Mouse (Mus musculus): Measurements from ENCODE around the gene Ap1s3. TPM values are rescaled to one million over a fixed set of nuclear protein-coding genes. Genes with fewer than 3 reads are reported as not detected.
"Not testable (repeated sequence)": the region's sequence is repeated elsewhere in the genome, so short reads cannot be mapped to it uniquely, and the experiment has no call there.

The Ap1s3 gene
- total RNA-seq, 4 experiments from 2014 or later, result not detected

DNA sequence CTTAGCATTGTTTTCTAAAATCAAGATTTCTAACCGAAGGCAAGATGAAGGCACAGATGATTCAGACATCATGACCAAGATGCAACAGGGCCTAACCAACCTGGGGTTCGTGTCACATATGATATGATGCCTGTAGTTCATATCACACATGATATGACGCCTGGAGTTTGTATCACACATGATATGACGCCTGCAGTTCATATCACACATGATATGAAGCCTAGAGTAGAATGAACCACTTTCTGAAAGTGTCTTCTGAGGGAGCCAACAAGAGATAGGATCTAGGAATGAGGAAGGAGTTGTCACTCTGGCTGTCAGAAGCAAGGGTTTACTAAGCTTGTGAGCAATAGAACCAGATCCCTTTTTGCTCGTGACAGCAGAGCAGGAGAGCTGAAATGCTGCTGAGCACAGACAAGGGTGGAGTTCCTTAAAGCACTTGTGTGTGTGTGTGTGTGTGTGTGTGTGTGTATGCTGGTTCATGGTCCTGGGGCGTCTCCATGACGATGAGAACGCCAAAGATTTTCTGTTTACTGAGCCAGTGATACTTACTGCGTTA is 2.3 kb downstream of the Ap1s3 start:
- no peak for DNase-seq (ENCODE audit: low spot score in 2 of 2)

- DNase-seq (ENCODE audit: low spot score in 2 of 2), result no peak
These were observed 6.9 kb downstream of the Ap1s3 start for GRCm38 (mm10) chr1:79664911-79665310.

DNA sequence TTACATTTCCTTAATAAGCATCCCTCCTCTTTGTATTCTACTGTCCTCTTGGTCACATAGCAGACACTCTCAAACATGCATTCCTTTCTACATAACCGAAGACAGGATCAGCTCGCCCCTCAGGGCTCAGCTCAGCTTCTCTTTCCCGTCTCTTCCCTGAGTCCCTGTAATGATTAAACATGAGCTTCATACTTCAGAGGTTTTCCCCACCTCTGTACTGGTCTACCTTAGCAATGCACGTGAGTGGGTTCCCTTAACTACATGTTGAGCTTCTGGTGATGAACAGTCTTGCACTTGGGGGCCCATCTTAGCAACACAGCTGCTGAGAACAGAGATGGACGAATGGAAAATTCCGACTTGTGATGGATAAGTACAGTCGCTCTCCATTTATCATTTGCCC is 12.2 kb downstream of the Ap1s3 start:
- DNase-seq (ENCODE audit: low spot score in 2 of 2), result no peak

GRCm38 (mm10) chr1:79657411-79657810 is 14.4 kb downstream of the Ap1s3 start:
- DNase-seq (ENCODE audit: low spot score in 2 of 2), result no peak

GRCm38 (mm10) chr1:79655819-79656555 is 15.8 kb downstream of the Ap1s3 start:
- no peak for DNase-seq (ENCODE audit: low spot score in 2 of 2)

DNA sequence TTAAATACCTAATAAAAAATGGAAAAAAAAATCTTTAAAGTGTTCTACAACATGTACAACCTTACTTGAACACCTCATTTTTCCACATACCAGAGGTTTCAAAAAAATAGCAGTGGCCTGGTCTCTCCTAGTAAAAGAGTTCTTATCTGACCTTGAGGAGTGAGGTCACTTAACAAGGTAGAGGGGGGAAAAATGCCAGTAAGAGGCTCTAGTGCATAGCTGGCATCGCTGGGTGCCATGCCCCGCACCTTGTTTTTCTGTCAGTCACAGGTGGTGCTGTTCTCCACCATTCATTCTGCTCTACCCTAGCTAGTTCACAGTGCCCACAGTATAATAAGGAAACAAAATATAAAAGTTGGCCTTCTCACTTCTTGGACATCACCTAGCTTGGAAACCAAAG is 16.8 kb downstream of the Ap1s3 start:
- no peak for DNase-seq (ENCODE audit: low spot score in 2 of 2)

DNA sequence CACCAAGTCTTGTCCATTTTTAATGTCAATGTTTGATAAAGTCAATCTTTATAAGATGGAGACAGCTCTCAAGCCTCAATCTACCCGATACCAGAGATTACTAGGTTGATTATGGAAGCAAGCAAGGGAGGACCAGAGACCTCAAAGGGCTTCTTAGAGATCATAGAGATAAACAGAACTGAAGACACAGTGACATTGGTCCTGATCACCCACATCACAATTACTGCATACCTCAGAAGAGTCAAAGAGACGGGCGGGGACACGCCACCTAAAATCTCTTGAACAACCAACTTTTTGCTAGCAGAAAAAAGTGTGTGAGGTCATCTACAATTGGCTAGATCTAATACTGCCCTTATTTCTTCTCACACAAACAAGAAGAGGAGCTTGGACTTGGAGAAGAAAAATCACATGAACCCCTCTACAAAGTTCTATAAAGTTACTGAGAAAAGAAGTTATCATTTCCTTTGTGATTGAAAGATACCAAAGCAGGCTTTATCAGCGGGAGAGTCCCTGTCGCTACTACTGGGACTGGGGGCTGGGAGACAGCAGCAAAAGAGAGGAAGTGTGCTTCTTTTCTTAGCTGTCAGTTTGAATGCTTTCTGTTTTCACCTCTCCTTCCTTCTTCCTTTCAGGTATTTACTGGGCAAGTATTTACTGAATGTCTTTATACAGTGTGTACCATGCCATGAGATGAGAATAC is 28.2 kb downstream of the Ap1s3 start:
- no peak for DNase-seq (ENCODE audit: low spot score in 2 of 2)

DNA sequence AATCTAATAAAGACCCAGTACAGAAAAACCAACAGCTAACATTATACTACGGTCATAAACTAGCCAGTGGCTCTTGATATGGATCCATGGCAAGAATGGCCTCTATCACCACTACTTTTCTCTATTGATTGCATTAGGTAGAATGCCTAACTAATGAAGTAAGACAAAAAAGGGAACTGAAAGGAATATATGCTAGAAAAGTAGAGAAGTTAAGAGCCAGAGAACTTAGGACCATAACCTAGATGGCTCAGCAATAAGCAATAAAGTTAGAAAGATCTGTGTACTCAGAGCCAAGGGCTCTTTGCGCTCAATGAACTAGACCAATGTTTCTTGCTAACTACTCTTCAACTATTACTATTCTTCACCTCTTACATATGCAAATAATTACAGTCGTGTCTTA is 29.1 kb downstream of the Ap1s3 start:
- DNase-seq (ENCODE audit: low spot score in 2 of 2), result no peak

DNA sequence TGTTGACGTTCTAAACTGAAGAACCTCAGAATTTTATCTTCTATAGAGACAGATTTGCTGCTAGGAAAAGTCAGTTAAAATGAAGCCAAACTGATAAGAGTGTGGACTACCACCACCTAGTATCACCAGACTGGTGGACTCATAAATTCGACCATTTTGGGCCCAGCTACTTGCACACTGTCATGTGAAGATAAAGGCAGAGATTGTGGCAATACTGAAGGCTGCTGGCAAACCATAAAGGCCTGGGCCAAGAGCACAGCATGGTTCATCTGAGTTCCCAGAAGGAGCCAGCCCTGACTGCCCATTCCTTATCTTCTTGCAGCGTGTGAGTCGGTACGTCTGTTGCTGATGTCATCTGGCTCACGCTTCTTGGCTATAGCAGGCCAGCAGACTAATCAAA is 30.4 kb downstream of the Ap1s3 start:
- DNase-seq (ENCODE audit: low spot score in 2 of 2), result no peak

DNA sequence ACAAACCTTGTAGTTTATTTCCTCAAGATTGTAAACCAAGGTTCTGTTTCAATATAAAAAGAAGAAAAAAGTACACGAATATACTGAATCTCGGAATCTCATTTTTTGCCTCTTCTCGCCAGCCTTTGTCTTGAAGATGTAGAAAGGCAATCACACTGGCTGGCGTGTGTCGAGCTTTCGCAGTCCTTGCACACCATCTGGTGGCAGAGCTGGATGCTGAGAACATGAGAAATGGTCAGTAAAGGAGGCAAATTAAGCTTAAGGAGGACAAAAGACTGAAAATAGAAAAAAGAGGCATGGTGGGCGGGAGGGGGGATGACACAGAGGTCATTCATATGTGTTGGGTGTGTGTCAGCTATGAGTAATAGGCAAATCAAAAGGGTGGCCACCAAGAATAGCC is 31.6 kb downstream of the Ap1s3 start:
- no peak for DNase-seq (ENCODE audit: low spot score in 2 of 2)

DNA sequence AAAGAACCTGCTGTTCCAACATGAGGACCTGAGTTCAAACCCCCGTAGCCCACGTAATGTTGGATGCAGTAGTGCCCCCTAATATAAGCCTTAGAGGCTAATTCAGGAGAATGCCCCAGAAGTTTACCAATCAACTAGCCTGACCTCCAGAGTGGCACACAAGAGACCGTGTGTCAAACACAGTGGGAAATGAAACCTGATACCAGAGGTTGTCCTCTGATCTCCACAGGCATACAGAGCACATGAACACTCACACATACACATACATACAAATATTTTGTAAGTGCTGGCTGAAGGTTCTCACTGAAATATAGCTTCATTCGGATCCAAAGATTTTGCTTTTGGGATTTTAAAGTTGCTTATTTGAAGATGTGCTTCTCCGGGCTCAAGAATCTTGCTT is 32.1 kb downstream of the Ap1s3 start:
- no peak for DNase-seq (ENCODE audit: low spot score in 2 of 2)

GRCm38 (mm10) chr1:79639107-79639506 is 32.7 kb downstream of the Ap1s3 start:
- no peak for DNase-seq (ENCODE audit: low spot score in 2 of 2)

GRCm38 (mm10) chr1:79637768-79638167 is 34.0 kb downstream of the Ap1s3 start:
- no peak for DNase-seq (ENCODE audit: low spot score in 2 of 2)

DNA sequence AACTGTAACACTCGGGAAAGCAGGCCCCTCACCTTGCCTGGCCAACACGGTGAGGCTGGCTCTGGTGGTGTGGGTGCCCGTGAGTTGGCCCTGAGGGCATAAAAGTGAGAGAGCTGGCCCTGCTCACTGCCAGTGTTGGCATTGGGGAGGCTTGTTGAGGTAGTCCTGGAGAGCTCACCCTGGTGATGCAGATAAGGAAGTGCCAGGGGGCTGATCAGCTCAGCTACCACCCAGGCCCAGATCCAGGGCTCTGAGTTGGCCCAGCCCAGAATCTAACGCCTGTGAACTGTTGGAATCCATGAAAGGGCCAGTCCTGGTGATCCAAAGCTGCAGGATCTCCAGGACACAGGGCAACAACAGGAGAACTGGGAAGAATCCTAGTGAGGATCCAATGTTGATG is 40.3 kb downstream of the Ap1s3 start:
- no peak for DNase-seq (ENCODE audit: low spot score in 2 of 2)

GRCm38 (mm10) chr1:79629726-79630125 is 42.0 kb downstream of the Ap1s3 start:
- DNase-seq (ENCODE audit: low spot score in 2 of 2), result no peak

DNA sequence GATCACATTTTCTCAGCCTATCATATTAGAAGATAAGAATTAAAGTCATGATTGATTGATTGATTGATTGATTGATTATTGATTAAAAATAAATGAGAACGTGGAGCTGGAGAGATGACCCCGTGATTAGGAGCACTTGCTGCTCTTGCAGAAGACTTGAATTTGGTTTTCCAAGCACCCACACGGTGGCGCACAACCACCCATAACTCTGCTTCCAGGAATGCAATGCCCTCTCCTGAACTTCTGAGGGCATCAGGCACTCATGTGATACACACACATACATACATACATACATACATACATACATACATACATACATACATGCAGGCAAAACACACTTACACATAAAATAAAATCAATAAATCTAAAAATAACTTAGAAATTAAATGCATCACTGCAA is 45.6 kb downstream of the Ap1s3 start:
- no peak for DNase-seq (ENCODE audit: low spot score in 2 of 2)

DNA sequence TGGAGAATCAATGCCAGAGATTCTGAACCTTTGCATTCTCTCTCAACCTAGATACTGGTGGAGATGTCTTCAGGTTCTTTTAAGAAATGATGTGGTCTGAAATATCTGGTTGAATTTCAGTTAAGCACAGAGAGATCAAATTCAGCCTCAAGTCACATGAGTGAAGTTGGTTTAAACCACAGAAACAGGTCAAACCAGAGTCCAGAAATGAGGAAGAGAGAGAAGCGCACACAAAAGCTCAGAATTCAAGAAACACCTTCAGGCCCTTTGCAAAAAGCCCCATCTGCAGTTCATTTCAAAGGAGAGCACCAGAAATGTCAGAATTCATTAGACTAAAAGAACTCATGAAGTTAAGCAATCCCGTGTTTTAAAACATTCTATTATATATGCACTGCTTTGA is 52.3 kb downstream of the Ap1s3 start:
- no peak for DNase-seq (ENCODE audit: low spot score in 2 of 2)

GRCm38 (mm10) chr1:79616492-79616891 is 55.3 kb downstream of the Ap1s3 start:
- DNase-seq (ENCODE audit: low spot score in 2 of 2), result no peak

DNA sequence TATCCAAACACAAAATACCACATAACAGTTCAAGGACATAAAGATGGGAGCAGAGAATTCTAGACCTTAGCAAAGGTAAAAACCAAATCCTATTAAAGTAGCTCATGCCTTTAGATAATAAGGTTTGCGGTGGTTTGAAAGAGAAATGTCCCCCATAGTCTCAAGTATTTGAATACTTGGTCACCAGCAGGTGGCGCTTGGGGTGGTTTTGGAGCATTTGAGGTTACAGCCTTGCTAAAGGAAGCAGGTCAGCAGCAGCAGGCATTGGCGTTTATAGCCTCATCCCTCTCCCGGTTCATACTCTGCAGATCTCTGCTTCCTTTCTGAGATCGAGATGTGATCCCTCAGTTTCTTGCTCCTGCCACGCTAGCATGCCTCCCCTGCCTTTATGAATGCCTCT is 57.3 kb downstream of the Ap1s3 start:
- DNase-seq (ENCODE audit: low spot score in 2 of 2), result no peak

GRCm38 (mm10) chr1:79611271-79611670 is 60.5 kb downstream of the Ap1s3 start:
- DNase-seq (ENCODE audit: low spot score in 2 of 2), result not testable (repeated sequence)

DNA sequence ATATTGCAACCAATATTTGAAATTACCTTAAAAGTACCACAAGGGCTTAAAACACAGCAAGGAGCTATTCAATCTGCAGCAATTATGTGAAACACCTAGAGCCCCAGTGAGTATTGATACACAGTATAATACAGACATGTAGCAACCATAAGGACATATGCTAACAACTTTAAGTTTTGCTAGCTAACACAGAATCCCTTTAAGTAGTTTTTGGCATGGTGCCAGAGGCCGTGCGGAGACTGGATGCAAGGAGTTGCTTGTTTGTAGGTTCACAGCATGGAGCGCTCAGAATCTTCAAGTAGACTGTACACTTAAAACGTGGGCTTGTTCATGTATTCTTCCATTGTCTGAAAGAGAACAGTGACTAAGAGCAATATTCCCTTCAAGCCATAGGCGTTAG is 62.9 kb downstream of the Ap1s3 start:
- DNase-seq (ENCODE audit: low spot score in 2 of 2), result not testable (repeated sequence)

DNA sequence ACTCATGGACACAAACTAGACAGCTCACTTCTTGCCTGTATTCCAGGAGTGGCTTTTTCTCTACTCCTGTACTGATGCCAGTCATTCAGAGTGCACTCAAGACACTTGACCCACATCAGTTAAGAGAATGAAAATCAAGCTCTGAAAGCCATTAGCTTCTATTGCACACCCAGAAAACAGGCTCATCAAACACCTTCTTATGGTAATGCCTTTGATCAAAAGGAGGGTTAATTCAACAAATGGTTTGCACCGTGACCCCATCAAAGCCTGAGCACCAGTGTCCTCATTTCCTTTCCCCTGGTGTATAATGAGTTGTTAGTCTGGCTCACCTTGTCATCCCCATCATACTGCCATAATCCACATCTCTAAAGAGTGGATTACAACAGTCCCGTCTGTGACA is 69.3 kb downstream of the Ap1s3 start:
- DNase-seq (ENCODE audit: low spot score in 2 of 2), result no peak
